Mouse (Mus musculus): ENCODE measurements around the gene Glg1. TPM values are rescaled to one million over a fixed set of nuclear protein-coding genes. Genes with fewer than 3 reads are reported as not detected.
"Not testable (repeated sequence)": the region's sequence is repeated elsewhere in the genome, so short reads cannot be mapped to it uniquely, and the experiment has no call there.

The Glg1 gene
- polyA plus RNA-seq, 1 experiment = 40.8 TPM

DNA sequence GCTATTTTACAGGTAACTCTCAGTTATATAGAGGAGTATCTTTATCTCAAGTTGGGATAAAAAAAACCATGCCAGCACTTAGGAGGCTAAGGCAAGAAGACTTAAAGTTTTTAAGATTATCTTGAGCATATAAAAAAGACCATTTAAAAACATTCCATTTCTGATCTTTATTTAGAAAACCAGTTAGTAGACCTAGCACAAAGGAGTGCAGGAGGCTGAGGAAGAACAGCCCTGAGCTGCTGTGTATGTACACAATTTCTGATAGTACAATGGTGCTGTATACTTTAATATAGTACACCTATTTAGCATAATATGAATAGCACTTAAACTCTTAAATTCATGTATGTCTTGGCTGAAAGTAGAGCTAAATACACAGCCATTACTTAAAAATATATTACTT is 10.9 kb downstream of the Glg1 start:
- no peak overlapping the region for H3K4me3 ChIP-seq (ENCODE audit: insufficient read depth, low read depth, low read length)
- no peak overlapping the region for H3K27ac ChIP-seq (ENCODE audit: insufficient read depth, low read depth, low read length)
- DNase-seq = no peak
- H3K27me3 ChIP-seq (replicated peaks; ENCODE audit: control insufficient read depth, insufficient read depth, low read length) = no peaks in the 10 kb centered on the region
- TF ChIP-seq POLR2A (IDR thresholded peaks at IDR 0.05; ENCODE audit: low read depth, low read length) (no peak), CTCF (conservative IDR thresholded peaks at IDR 0.05; ENCODE audit: insufficient read depth, insufficient read length, low read depth, low read length) (no peak)
- no peaks in the 10 kb centered on the region for H3K36me3 ChIP-seq (ENCODE audit: control insufficient read depth, insufficient read depth, low read length)
- H3K4me1 ChIP-seq (ENCODE audit: control insufficient read depth, insufficient read depth, low read length) = peaks cover 20% of the 10 kb centered on the region; the same call in 1 of the 2 replicates

DNA sequence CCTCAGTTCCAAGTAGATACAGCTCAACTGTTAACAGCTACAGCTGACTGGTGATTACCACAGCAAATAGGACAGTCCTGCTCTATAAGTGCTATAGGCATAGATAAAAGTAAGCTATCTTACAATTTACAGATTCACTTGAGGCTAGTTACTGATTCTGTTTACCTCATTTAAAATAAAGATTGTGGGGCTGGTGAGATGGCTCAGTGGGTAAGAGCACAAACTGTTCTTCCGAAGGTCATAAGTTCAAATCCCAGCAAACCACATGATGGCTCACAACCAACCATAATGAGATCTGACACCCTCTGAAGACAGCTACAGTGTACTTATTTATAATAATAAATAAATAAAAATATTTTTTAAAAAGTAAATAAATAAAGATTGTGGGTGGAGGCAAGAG is 12.2 kb downstream of the Glg1 start:
- H3K27me3 ChIP-seq (replicated peaks; ENCODE audit: control insufficient read depth, insufficient read depth, low read length); H3K36me3 ChIP-seq (ENCODE audit: control insufficient read depth, insufficient read depth, low read length); H3K27ac ChIP-seq (ENCODE audit: insufficient read depth, low read depth, low read length); H3K4me3 ChIP-seq (ENCODE audit: insufficient read depth, low read depth, low read length): not testable (repeated sequence)
- DNase-seq = peak; percentile 23
- peaks cover 18% of the 10 kb centered on the region; the same call in 1 of the 2 replicates for H3K4me1 ChIP-seq (ENCODE audit: control insufficient read depth, insufficient read depth, low read length)
- 71% methylated on average over 1 of the region's 1 CpGs for WGBS

DNA sequence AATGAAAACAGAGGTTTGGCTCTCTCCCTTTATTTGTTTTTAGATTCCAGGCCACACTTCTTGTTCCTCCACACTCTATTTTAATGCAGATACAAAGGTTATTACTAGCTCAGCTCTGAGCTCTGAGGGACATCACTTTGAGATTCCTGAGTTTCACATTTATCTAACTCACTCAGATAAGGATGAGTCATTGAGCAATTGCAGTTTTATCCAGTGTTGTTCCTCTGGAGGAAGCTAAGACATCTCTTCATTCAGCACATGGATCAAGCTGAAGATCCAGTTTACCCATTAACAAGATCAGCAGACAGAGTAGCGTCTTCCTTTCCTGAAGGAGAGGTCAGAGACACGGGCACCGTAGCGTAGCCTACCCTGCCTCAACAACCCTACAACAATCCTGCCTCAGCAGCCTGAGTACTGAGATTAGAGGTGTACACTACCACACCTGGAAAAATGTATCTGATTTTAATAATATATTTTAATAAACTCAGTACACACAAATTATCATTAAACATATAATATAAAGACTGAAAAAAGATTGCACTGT is 12.7 kb downstream of the Glg1 start:
- DNase-seq = peak; percentile 71
- 51% methylated on average over 4 of the region's 4 CpGs for WGBS
- H3K27me3 ChIP-seq (replicated peaks; ENCODE audit: control insufficient read depth, insufficient read depth, low read length) = no peaks in the 10 kb centered on the region
- peaks cover 18% of the 10 kb centered on the region; the same call in 1 of the 2 replicates for H3K4me1 ChIP-seq (ENCODE audit: control insufficient read depth, insufficient read depth, low read length)
- peak overlapping the region; percentile 64; the same call in 1 of the 2 replicates for H3K27ac ChIP-seq (ENCODE audit: insufficient read depth, low read depth, low read length)
- H3K4me3 ChIP-seq (ENCODE audit: insufficient read depth, low read depth, low read length) = no peak overlapping the region
- no peak for TF ChIP-seq CTCF (conservative IDR thresholded peaks at IDR 0.05; ENCODE audit: insufficient read depth, insufficient read length, low read depth, low read length)
- TF ChIP-seq POLR2A (IDR thresholded peaks at IDR 0.05; ENCODE audit: low read depth, low read length) = no peak
- no peaks in the 10 kb centered on the region for H3K36me3 ChIP-seq (ENCODE audit: control insufficient read depth, insufficient read depth, low read length)

DNA sequence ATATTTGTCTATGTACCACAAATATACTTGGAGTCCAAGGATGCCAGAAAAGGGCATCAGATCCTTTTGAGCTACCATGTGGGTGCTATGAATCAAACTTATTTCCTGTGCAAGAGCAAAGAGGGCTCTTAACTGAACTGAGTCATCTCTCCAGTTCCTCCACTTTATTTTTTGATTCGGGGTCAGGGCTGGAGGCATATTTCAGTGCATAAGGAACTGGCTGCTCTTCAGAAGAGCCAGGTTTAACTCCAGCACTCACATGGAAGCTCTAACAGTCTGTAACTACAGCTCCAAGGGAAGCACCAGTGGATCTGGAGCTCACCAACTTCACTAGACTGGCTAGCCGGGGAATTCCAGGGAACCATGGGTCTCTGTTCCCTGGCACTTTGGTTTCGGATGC is 21.7 kb downstream of the Glg1 start:
- no peaks in the 10 kb centered on the region for H3K36me3 ChIP-seq (ENCODE audit: control insufficient read depth, insufficient read depth, low read length)
- 74% methylated on average over 3 of the region's 3 CpGs for WGBS
- H3K27ac ChIP-seq (ENCODE audit: insufficient read depth, low read depth, low read length) = no peak overlapping the region

DNA sequence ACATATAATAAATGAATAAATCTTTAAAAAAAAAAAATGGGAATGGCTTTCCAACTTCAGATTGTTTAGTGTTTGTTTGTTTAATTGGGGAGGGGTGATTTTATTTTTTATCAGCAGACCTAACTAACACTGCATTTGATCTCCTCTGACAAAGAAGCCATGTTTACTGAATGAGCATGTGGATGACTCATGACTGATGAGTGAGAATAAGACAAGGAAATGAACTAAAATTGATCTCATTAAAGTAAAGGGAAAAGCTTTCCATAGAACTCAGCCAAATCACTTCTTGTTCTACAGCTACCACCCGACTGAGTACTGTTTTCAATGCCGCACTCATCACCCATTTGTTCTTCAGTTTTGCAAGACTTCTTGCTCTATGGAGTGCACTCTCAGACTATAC is 25.3 kb downstream of the Glg1 start:
- whole genome bisulfite sequencing = 86% methylated on average over 2 of the region's 2 CpGs
- no peak for DNase-seq
- Histone ChIP-seq H3K27me3 (replicated peaks; ENCODE audit: control insufficient read depth, insufficient read depth, low read length) (no peaks in the 10 kb centered on the region), H3K36me3 (ENCODE audit: control insufficient read depth, insufficient read depth, low read length) (no peaks in the 10 kb centered on the region), H3K4me3 (ENCODE audit: insufficient read depth, low read depth, low read length) (no peak overlapping the region), H3K4me1 (ENCODE audit: control insufficient read depth, insufficient read depth, low read length) (peaks cover 2% of the 10 kb centered on the region; the same call in 1 of the 2 replicates), H3K27ac (ENCODE audit: insufficient read depth, low read depth, low read length) (no peak overlapping the region)
- TF ChIP-seq CTCF (conservative IDR thresholded peaks at IDR 0.05; ENCODE audit: insufficient read depth, insufficient read length, low read depth, low read length) = no peak
- TF ChIP-seq POLR2A (IDR thresholded peaks at IDR 0.05; ENCODE audit: low read depth, low read length) = no peak

More for the DNA sequence above, 21.7 kb downstream of the Glg1 start:
- H3K4me1 ChIP-seq (ENCODE audit: control insufficient read depth, insufficient read depth, low read length) = no peaks in the 10 kb centered on the region; the same call in 1 of the 2 replicates
- no peaks in the 10 kb centered on the region for H3K27me3 ChIP-seq (replicated peaks; ENCODE audit: control insufficient read depth, insufficient read depth, low read length)
- H3K4me3 ChIP-seq (ENCODE audit: insufficient read depth, low read depth, low read length) = no peak overlapping the region
- DNase-seq = no peak
- TF ChIP-seq CTCF (conservative IDR thresholded peaks at IDR 0.05; ENCODE audit: insufficient read depth, insufficient read length, low read depth, low read length) = no peak
- TF ChIP-seq POLR2A (IDR thresholded peaks at IDR 0.05; ENCODE audit: low read depth, low read length) = no peak

DNA sequence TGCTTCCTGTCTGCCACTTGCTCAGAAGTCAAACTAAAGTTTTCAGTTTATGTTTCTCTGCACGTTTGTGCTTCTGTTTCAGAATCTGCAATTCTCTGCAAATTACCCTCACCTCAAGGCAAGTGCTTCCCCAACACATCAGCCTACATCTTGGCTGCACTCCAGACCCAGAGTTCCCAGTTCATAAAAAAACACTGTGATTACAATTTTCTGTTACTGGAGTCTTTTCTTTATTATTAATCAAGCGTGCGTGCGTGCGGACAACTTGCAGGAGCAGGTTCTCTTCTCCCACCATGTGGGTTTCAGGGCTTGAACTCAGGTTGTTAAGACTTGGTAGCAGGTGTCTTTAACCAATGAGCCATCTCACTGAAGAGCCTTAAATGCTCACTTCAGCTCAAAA is 34.9 kb downstream of the Glg1 start:
- TF ChIP-seq POLR2A (IDR thresholded peaks at IDR 0.05; ENCODE audit: low read depth, low read length) (no peak), CTCF (conservative IDR thresholded peaks at IDR 0.05; ENCODE audit: insufficient read depth, insufficient read length, low read depth, low read length) (no peak)
- no peak overlapping the region for H3K27ac ChIP-seq (ENCODE audit: insufficient read depth, low read depth, low read length)
- H3K36me3 ChIP-seq (ENCODE audit: control insufficient read depth, insufficient read depth, low read length) = no peaks in the 10 kb centered on the region
- peak; percentile 33 for DNase-seq
- 23% methylated on average over 5 of the region's 5 CpGs for WGBS
- H3K4me1 ChIP-seq (ENCODE audit: control insufficient read depth, insufficient read depth, low read length) = peaks cover 2% of the 10 kb centered on the region; the same call in 1 of the 2 replicates
- H3K4me3 ChIP-seq (ENCODE audit: insufficient read depth, low read depth, low read length) = no peak overlapping the region
- no peaks in the 10 kb centered on the region for H3K27me3 ChIP-seq (replicated peaks; ENCODE audit: control insufficient read depth, insufficient read depth, low read length)

DNA sequence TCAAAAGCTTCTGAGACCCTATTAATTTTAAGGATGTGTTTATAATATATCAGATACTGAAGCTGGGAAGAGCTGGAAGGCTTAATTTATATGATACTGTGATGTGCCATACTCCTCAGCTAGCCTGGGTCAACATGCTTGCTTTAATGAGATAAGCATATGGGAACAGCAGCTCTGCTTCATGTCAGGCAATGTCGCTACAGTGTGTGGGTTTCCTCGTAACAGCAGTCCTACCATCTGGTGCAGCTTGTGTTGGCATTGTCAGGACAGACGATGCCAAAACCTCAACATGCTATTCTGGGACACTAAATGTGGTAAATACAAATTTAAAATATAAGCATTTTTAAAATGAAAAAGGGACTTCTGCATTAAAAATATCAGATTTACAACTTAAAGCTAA is 40.9 kb downstream of the Glg1 start:
- Histone ChIP-seq H3K4me1 (ENCODE audit: control insufficient read depth, insufficient read depth, low read length) (peaks cover 2% of the 10 kb centered on the region; the same call in 1 of the 2 replicates), H3K36me3 (ENCODE audit: control insufficient read depth, insufficient read depth, low read length) (no peaks in the 10 kb centered on the region), H3K4me3 (ENCODE audit: insufficient read depth, low read depth, low read length) (no peak overlapping the region), H3K27me3 (replicated peaks; ENCODE audit: control insufficient read depth, insufficient read depth, low read length) (no peaks in the 10 kb centered on the region), H3K27ac (ENCODE audit: insufficient read depth, low read depth, low read length) (no peak overlapping the region)
- no peak for DNase-seq
- TF ChIP-seq CTCF (conservative IDR thresholded peaks at IDR 0.05; ENCODE audit: insufficient read depth, insufficient read length, low read depth, low read length) = no peak
- TF ChIP-seq POLR2A (IDR thresholded peaks at IDR 0.05; ENCODE audit: low read depth, low read length) = no peak
- WGBS = 86% methylated on average over 3 of the region's 3 CpGs
